Mouse (Mus musculus) thymus, adult 2 months (tissue): ENCODE measurements at regions not wholly inside any gene's neighbourhood (a gene's known extent, or its start where the extent isn't known, plus 50 kb on each side); places are given as distances from the start of the nearest gene placed in this dataset.

Experiments
- DNase-seq: peaks from one replicate; pipeline ENCODE4 v3.0.0; 2021
- H3K27ac ChIP-seq: fragments of 200-500 bp; 2 replicates; pipeline ENCODE4 v1.5.1; 2012; ENCODE audit warnings: low read length, control low read depth; ENCODE audit not compliant: control insufficient read depth, insufficient read depth
- H3K27me3 ChIP-seq: fragments of 200-500 bp; 2 replicates; pipeline ENCODE4 v1.6.1; 2012; ENCODE audit warnings: mild to moderate bottlenecking, low read length, moderate library complexity, mixed read lengths; ENCODE audit not compliant: control insufficient read depth, insufficient read depth
- H3K36me3 ChIP-seq: fragments of 200-500 bp; 2 replicates; pipeline ENCODE4 v1.6.1; 2012; ENCODE audit warnings: mild to moderate bottlenecking, low read length, moderate library complexity; ENCODE audit not compliant: control insufficient read depth, insufficient read depth
- H3K4me1 ChIP-seq: fragments of 200-500 bp; replicated peaks from 2 replicates; pipeline ENCODE4 v1.6.1; 2012; ENCODE audit warnings: low read length; ENCODE audit not compliant: control insufficient read depth, insufficient read depth
- H3K4me3 ChIP-seq: fragments of 200-500 bp; 2 replicates; pipeline ENCODE4 v1.5.1; 2012; ENCODE audit warnings: mild to moderate bottlenecking, low read length, control low read depth, moderate library complexity; ENCODE audit not compliant: control insufficient read depth, insufficient read depth
- CTCF ChIP-seq: fragments of 200-500 bp; IDR thresholded peaks from 2 replicates; pipeline ENCODE4 v1.5.1; 2012; ENCODE audit warnings: mild to moderate bottlenecking, control low read depth, low read length, moderate library complexity, borderline replicate concordance; ENCODE audit not compliant: control insufficient read depth, poor library complexity, insufficient read depth; ENCODE audit errors: extremely low read depth
- POLR2A ChIP-seq: fragments of 200-500 bp; IDR thresholded peaks from 2 replicates; pipeline ENCODE4 v1.6.1; 2012; ENCODE audit warnings: mild to moderate bottlenecking, low read length, control low read depth, moderate library complexity; ENCODE audit not compliant: control insufficient read depth, poor library complexity, insufficient read depth; ENCODE audit errors: extremely low read depth
- WGBS: fragments of 180-500 bp; shearing (Covaris S2); methylation state at CpG from one replicate; pipeline ENCODE4 v1.1.7; 2018; 5-methylcytosine and 5-hydroxymethylcytosine counted together

DNA sequence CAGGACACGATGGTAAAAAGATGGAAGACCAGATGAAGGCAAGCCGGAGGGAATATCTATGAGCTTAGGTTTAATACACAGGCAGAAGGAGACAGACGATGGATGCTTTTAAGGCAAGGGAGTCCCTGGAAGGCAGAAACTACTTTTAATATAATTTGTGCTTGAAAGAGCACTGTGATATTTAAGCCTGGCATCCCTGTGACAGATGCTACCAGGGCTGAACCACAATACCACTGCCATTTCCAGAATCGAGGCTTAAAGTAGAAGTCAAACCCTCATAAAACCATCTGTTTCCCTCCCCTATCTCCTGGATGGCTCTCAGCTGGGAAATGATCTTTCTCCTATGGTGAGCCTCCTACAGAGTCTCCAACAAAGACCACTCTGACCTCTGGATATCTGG, 149.1 kb upstream of the Btg1 start:
- no peak for DNase-seq
- H3K27ac ChIP-seq: no peak overlapping the region
- WGBS: 73% methylated on average over 4 of the region's 4 CpGs

DNA sequence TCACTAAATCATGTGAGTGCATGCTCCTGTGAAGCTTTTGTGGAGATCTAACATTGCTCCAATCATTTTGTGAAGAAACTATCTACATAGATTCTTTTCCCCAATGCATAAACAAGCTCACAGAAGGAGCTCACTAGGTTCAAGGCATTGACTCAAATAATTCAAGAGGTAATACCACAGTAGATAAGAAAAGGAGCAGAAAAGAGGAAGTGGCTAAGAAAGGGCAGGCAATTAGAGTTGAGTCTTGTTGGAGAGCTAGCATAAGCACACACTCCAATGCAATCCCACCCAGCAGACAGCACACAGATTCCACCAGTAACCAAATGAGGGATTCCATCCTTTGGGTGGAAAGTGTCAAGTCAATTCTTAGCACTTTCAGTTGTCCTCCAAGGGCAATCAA, 145.3 kb upstream of the Btg1 start:
- H3K36me3 ChIP-seq: no peaks in the 10 kb centered on the region
- TF ChIP-seq POLR2A: no peak
- TF ChIP-seq CTCF: no peak
- H3K27me3 ChIP-seq: no peaks in the 10 kb centered on the region
- no peak for DNase-seq
- no peak overlapping the region for H3K27ac ChIP-seq
- H3K4me3 ChIP-seq: no peak overlapping the region
- 0 out of 2 replicates have a peak, but pooled peaks cover 2% of the 10 kb centered on the region for H3K4me1 ChIP-seq

More for the DNA sequence above, 149.1 kb upstream of the Btg1 start:
- Histone ChIP-seq H3K4me3 (no peak overlapping the region), H3K4me1 (0 out of 2 replicates have a peak, but pooled peaks cover 4% of the 10 kb centered on the region), H3K36me3 (no peaks in the 10 kb centered on the region), H3K27me3 (no peaks in the 10 kb centered on the region)
- TF ChIP-seq POLR2A (no peak), CTCF (no peak)

DNA sequence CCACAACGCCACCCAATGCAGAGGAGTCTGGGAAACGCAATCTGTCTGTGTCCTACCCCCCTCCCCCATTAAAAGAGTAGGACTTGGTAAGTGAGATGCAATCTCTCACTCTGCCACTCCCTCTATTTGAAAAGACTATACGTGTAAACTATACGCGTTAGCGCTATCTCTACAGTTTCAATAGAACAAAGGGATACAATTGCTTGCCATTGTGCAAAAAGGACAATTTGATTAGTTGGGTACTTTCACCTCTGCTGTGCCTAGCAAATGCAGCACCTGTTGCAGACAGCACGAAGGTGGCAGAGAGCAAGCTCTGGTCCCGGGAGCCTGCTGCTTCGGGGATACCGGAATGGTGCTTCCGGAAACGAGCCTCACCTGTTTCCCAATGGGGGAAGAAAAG, 137.5 kb upstream of the Btg1 start:
- DNase-seq: no peak
- Histone ChIP-seq H3K27me3 (no peaks in the 10 kb centered on the region), H3K4me3 (no peak overlapping the region), H3K36me3 (no peaks in the 10 kb centered on the region), H3K27ac (no peak overlapping the region), H3K4me1 (no peaks in the 10 kb centered on the region)
- 95% methylated on average over 12 of the region's 12 CpGs for WGBS
- no peak for TF ChIP-seq POLR2A
- no peak for TF ChIP-seq CTCF

DNA sequence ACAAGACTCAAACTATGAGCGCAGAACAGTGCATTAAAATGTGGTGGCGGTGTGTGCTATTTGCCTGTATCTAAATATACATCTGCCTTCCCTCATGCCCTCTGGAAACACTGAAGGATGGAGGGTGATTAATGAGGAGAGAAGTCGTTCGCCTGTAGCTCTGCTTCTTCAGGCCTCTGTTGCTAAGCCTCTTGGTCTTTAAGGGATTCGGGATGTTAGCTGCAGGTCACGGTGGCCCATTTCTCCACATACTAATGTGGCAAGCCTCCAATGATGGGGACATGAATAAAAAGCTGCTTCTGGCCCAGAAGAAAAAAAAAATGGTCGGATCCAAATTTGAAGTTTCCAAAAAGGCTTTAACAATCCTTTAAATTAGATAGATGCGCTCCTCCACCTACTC, 137.0 kb upstream of the Btg1 start:
- DNase-seq: no peak
- Histone ChIP-seq H3K4me1 (no peaks in the 10 kb centered on the region), H3K36me3 (no peaks in the 10 kb centered on the region), H3K27me3 (no peaks in the 10 kb centered on the region), H3K27ac (no peak overlapping the region), H3K4me3 (no peak overlapping the region)
- WGBS: 96% methylated on average over 8 of the region's 8 CpGs
- no peak for TF ChIP-seq POLR2A
- no peak for TF ChIP-seq CTCF

DNA sequence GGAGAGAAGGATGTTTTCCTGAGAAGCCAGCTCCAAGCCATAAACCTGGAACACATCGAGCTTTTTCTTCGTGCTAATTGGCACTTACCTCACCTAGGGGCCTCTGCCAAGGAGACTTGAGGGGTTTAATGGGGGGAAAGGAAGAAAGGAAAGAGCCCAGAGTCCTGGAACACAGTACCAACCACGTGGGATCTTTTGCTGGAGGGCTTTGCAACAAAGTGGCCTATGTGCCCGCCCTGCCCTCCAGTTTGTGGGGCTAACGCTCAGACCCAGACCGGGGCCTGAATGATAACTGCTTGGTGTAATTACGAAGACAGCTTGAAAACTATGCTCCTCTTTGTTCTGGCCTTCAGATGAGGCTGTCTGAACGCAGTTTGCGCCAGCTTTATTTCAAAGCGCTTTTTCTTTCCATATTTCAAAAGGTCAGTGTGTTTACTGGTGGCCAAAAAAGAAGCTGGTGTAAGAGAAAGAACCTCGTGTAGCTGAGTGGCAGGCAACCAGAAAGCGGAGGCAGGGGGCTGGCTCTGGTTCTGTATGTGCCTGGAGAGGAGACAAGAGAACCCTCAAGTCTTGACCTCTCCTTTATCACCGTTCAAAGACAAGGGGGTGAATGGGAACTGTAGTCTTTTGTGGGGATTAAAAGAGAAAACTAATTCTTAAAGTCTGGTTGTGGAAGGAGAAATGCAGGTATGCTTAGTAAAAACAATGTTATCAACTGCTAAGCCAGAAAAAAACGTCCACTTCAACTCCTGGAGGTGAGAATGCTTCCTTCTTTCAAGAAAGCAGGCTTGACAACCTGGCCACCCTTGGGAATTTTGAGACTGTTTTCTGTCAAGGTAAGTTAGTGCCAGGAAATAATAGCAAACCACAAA, 136.1 kb upstream of the Btg1 start:
- Histone ChIP-seq H3K4me1 (no peaks in the 10 kb centered on the region), H3K27ac (no peak overlapping the region), H3K4me3 (no peak overlapping the region), H3K36me3 (no peaks in the 10 kb centered on the region), H3K27me3 (no peaks in the 10 kb centered on the region)
- WGBS: 69% methylated on average over 14 of the region's 14 CpGs
- no peak for DNase-seq
- TF ChIP-seq POLR2A (no peak), CTCF (no peak)

DNA sequence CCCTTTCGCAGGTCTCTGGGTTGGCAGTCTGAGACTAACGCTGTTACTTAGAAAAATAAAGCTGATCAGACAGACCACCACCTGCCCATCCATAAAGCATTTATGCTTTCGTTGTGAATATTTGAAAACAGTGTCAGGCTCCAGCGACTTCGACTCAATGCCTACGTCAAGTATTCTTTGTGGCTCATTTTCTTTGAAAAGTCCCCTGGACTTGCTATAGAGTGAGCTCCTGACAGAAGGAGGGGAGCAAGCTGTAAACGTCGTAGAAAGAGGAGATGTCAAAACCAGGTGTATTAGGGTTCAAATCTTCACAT, 135.5 kb upstream of the Btg1 start:
- Histone ChIP-seq H3K27ac (no peak overlapping the region), H3K27me3 (no peaks in the 10 kb centered on the region), H3K4me1 (no peaks in the 10 kb centered on the region), H3K36me3 (no peaks in the 10 kb centered on the region), H3K4me3 (no peak overlapping the region)
- TF ChIP-seq POLR2A (no peak), CTCF (no peak)
- DNase-seq: no peak
- WGBS: 23% methylated on average over 8 of the region's 8 CpGs

DNA sequence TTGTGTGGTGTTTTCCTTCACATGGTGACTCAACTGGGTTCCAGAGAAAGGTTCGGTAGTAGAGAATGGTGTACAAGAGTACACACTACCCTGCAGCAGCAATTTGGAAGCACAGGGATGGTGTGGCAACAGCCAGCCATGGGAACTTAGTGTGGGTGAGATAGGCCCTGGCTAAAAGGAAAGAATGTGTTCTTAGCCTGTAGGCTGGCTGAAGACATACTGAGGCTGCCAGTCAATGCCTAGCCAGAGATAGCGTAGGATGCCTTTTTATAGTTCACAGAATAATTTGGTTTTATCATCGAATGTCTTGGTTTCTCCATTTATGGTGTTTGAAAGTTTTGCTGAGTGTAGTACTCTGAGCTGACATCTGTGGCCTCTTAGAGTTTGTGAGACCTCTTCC, 130.1 kb upstream of the Btg1 start:
- H3K4me3 ChIP-seq: no peak overlapping the region
- no peak for TF ChIP-seq POLR2A
- no peak for TF ChIP-seq CTCF
- DNase-seq: no peak
- no peaks in the 10 kb centered on the region for H3K4me1 ChIP-seq
- WGBS: 96% methylated on average over 3 of the region's 3 CpGs
- H3K36me3 ChIP-seq: no peaks in the 10 kb centered on the region
- H3K27me3 ChIP-seq: no peaks in the 10 kb centered on the region
- H3K27ac ChIP-seq: no peak overlapping the region
